Comparison of ENCODE assay signal across 20 mouse cellular contexts in the genomic region with DNA sequence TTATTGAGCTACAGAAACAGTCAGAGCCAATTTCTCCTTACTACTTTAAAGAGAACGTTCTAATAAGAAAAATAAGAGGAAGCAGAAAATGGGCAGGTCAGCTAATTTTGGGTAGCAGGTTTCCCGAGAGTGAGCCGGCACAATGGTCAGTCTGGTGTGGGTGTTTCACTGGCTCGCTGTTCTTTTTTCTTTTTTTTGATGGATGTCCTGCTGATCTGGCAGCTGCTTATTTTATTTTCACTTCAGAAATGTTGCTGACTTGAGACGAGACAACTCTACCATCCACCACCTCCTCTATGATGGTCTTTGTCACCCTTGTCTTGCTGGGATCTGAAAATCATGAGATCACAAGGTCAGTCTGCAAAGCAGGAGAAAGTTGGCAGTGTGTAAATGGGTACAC. TPM values are rescaled to one million over a fixed set of nuclear protein-coding genes. Genes with fewer than 3 reads are reported as not detected.
DNase-seq lines count a peak whose midpoint lies in the region.
"Had no signal": no experiment of that assay in that cellular context is flagged by ENCODE, and none has a peak within 500 bp of the region (broad histone marks: within the 10 kb centered on the region; RNA-seq: fewer than 3 reads in every experiment).

No protein-coding gene starts in this region.

- peak; percentile 48 to 53 for DNase-seq in cerebellum, adult 18-20 months
- DNase-seq in cerebellum, postnatal 4 days (ENCODE audit: low spot score in 2 of 2) = no peak
- peak; percentile 80 for DNase-seq in brain, adult 2 months (ENCODE audit: low read depth, low spot score)
- DNase-seq in cerebellum, adult 9-11 months = peak; percentile 69
- DNase-seq in spleen, postnatal 36 days (ENCODE audit: low spot score in 2 of 2) = no peak
- DNase-seq in heart, postnatal 36 days = no peak
- no peak for DNase-seq in gastrocnemius, adult 8-10 months (ENCODE audit: low spot score in 2 of 2)
- DNase-seq: adrenal gland, postnatal 10 days; adrenal gland, postnatal 36 days; B cell, adult 2 months; forebrain, postnatal 0 days; gastrocnemius, adult 2 months; gastrocnemius, postnatal 25 days; heart, adult 18-20 months; heart, postnatal 10 days; heart, postnatal 4 days; kidney, adult 18-20 months; kidney, adult 9 months had no signal

- intact Hi-C loops in heart, postnatal 36 days (cut with DNase I) = no loop called here

RNA-seq across cellular contexts. Expression of a gene that starts 5.1 kb away (rescaled TPM):
- total RNA-seq in heart, postnatal 36 days (2021) = not detected
- total RNA-seq in gastrocnemius, adult 8-10 months (2022) = not detected
- total RNA-seq: adrenal gland, postnatal 10 days; adrenal gland, postnatal 36 days; forebrain, postnatal 0 days; gastrocnemius, adult 2 months; gastrocnemius, postnatal 25 days; heart, adult 18-20 months; heart, postnatal 10 days; heart, postnatal 4 days; hindbrain, postnatal 0 days; MEL had no signal

RNA-seq across cellular contexts. Expression of a gene that starts 36.1 kb away (rescaled TPM):
- total RNA-seq in heart, postnatal 36 days (2021) = 10 to 100 TPM; 25.6 to 33.4 TPM
- total RNA-seq in gastrocnemius, adult 8-10 months (2022) = 1 to 10 TPM; 1.7 to 3.0 (median 2.0) TPM
- total RNA-seq: MEL had no signal

RNA-seq across cellular contexts. Expression of a gene that starts 42.8 kb away (rescaled TPM):
- not detected for total RNA-seq in heart, postnatal 36 days (2021)
- not detected for total RNA-seq in gastrocnemius, adult 8-10 months (2022)
- total RNA-seq: adrenal gland, postnatal 36 days; forebrain, postnatal 0 days; gastrocnemius, adult 2 months; gastrocnemius, postnatal 25 days; heart, adult 18-20 months; heart, postnatal 10 days; MEL had no signal

RNA-seq across cellular contexts. Expression of a gene that starts 49.2 kb away (rescaled TPM):
- 10 to 100 TPM; 42.9 to 47.8 TPM for total RNA-seq in heart, postnatal 36 days (2021)
- 10 to 100 TPM; 20.8 to 29.7 (median 25.3) TPM for total RNA-seq in gastrocnemius, adult 8-10 months (2022)

RNA-seq across cellular contexts. Expression of a gene that starts 57.8 kb away (rescaled TPM):
- not detected for total RNA-seq in heart, postnatal 36 days (2021)
- not detected for total RNA-seq in gastrocnemius, adult 8-10 months (2022)
- total RNA-seq: adrenal gland, postnatal 10 days; adrenal gland, postnatal 36 days; gastrocnemius, adult 2 months; gastrocnemius, postnatal 25 days; heart, adult 18-20 months; heart, postnatal 10 days; heart, postnatal 4 days; MEL had no signal

Comparison
In these comparisons a context has a peak if more than half of its experiments do, and no peak if none do; other contexts are left out.
1. DNase-seq: peak in cerebellum, adult 18-20 months (2 of 2), brain, adult 2 months (single experiment) and cerebellum, adult 9-11 months (single experiment); none in cerebellum, postnatal 4 days (0 of 2), spleen, postnatal 36 days (0 of 2), heart, postnatal 36 days (0 of 2) and gastrocnemius, adult 8-10 months (0 of 2).
2. RNA of a gene that starts 36.1 kb away (total RNA-seq): 25.6 to 33.4 TPM in heart, postnatal 36 days; 1.7 to 3.0 TPM in gastrocnemius, adult 8-10 months; every median in the first group is over 4 times any median in the second.